Mouse (Mus musculus): ENCODE data around the gene Ddx49. TPM values are rescaled to one million over a fixed set of nuclear protein-coding genes. Genes with fewer than 3 reads are reported as not detected.

The Ddx49 gene
- polyA plus RNA-seq, 1 experiment, result 136 TPM

DNA sequence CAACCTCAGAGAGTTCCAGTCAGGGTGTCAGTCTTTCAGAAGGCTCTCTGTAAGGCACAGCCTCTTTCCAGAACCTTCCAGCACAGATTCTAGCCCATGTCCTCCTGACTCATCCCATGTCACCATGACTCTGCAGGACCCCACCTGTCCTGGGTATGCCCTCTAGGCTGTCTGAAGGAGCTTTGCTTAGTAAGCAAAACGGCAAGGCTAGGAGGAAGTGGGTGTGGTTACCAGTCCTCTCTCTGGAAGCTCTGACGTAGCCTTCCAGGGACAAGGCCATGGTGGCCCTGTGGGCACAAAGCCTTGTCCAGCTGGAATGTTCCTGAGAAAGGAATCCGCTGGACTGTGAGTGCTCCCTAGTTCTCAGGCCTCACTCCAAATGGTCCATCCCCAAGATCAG is 29.3 kb downstream of the Ddx49 start:
- no peaks in the 10 kb centered on the region for H3K79me2 ChIP-seq (ENCODE audit: control insufficient read depth, insufficient read depth)
- TF ChIP-seq MYOG (IDR thresholded peaks at IDR 0.05; ENCODE audit: control insufficient read depth, extremely low read depth, insufficient read length) (no peak), FOSL1 (IDR thresholded peaks at IDR 0.05; ENCODE audit: insufficient read depth, low read length, poor library complexity, severe bottlenecking) (no peak), USF1 (IDR thresholded peaks at IDR 0.05; ENCODE audit: low read depth) (no peak), MAX (IDR thresholded peaks at IDR 0.05) (no peak), CEBPB (IDR thresholded peaks at IDR 0.05; ENCODE audit: low read depth) (no peak), MYOD1 (IDR thresholded peaks at IDR 0.05; ENCODE audit: control insufficient read depth, insufficient read length, low read depth) (no peak), CTCF (IDR thresholded peaks at IDR 0.05; ENCODE audit: control insufficient read depth, insufficient read depth, insufficient read length) (no peak)
- H3K79me3 ChIP-seq (ENCODE audit: low read depth), result no peaks in the 10 kb centered on the region
- no peak overlapping the region for H3K4me3 ChIP-seq (ENCODE audit: insufficient read depth, poor library complexity, severe bottlenecking)
- no peaks in the 10 kb centered on the region for H3K27me3 ChIP-seq (ENCODE audit: control insufficient read depth, insufficient read depth, insufficient read length)
- H3K36me3 ChIP-seq (ENCODE audit: control insufficient read depth, insufficient read depth), result no peaks in the 10 kb centered on the region
- no peak overlapping the region for H3ac ChIP-seq (ENCODE audit: control insufficient read depth, insufficient read length, low read depth)

DNA sequence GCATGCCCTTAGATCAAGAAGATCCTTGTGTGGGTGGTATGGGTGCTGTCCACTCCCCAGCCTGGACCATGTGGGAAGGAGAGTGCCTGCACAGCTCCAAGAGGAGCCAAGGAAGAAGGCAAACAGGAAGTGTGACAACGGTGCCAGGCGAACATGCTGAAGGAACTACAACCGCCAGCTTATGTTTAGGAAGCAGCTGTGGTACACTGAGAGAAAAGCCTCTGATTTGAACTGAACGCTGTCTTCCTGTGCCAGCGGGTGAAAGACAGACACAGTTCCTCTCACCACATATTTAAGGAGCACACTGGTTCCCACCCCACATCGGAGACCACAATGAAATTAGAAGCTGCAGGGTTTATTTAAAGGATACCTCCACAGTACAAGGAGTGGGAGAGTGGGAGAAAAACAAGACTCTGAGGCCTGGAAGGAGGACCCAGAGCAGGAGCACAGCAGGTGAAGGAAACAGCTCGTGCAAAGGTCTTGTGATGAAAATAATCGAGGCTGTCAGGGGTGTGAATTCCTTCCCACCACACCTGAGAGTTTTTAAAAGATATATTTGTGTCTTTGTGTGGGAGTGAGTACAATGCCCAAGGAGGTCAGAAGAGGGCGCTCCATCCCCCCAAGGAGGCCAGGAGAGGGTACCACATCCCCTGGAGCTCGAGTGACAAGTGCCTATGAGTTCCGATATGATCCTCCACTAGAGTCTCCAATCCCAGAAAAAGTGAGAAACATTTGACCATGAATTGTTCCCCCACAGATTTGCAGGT is 33.3 kb downstream of the Ddx49 start:
- Histone ChIP-seq H3K27me3 (ENCODE audit: control insufficient read depth, insufficient read depth, insufficient read length) (no peaks in the 10 kb centered on the region), H3K79me2 (ENCODE audit: control insufficient read depth, insufficient read depth) (no peaks in the 10 kb centered on the region), H3K36me3 (ENCODE audit: control insufficient read depth, insufficient read depth) (no peaks in the 10 kb centered on the region), H3K79me3 (ENCODE audit: low read depth) (no peaks in the 10 kb centered on the region), H3K4me3 (ENCODE audit: insufficient read depth, poor library complexity, severe bottlenecking) (no peak overlapping the region), H3ac (ENCODE audit: control insufficient read depth, insufficient read length, low read depth) (no peak overlapping the region)
- TF ChIP-seq CEBPB (IDR thresholded peaks at IDR 0.05; ENCODE audit: low read depth), result no peak
- TF ChIP-seq MYOG (IDR thresholded peaks at IDR 0.05; ENCODE audit: control insufficient read depth, extremely low read depth, insufficient read length), result no peak
- TF ChIP-seq FOSL1 (IDR thresholded peaks at IDR 0.05; ENCODE audit: insufficient read depth, low read length, poor library complexity, severe bottlenecking), result no peak
- TF ChIP-seq CTCF (IDR thresholded peaks at IDR 0.05; ENCODE audit: control insufficient read depth, insufficient read depth, insufficient read length), result no peak
- TF ChIP-seq USF1 (IDR thresholded peaks at IDR 0.05; ENCODE audit: low read depth), result no peak
- TF ChIP-seq MYOD1 (IDR thresholded peaks at IDR 0.05; ENCODE audit: control insufficient read depth, insufficient read length, low read depth), result no peak
- no peak for TF ChIP-seq MAX (IDR thresholded peaks at IDR 0.05)

DNA sequence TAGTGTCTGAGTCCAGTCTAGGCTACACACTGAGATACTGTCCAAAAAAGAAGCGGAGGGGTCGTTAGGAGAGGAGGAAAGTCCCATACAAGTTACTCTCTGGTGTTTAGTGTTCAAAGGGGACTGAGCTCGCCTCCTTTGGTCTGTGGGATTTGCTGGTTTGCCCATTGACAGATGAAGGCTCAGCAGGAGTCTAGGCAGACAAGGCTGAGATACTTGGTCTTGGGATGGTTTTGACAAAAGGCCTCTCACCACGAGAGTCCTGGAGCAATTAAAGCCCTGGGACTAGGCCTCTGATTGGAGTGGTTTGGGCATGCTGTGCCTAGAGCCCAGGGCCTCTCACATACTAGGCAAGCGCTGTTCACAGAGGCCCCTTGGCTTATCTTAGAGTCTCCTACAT is 34.0 kb downstream of the Ddx49 start:
- Histone ChIP-seq H3K27me3 (ENCODE audit: control insufficient read depth, insufficient read depth, insufficient read length) (no peaks in the 10 kb centered on the region), H3K36me3 (ENCODE audit: control insufficient read depth, insufficient read depth) (no peaks in the 10 kb centered on the region)
- TF ChIP-seq MYOG (IDR thresholded peaks at IDR 0.05; ENCODE audit: control insufficient read depth, extremely low read depth, insufficient read length) (no peak), FOSL1 (IDR thresholded peaks at IDR 0.05; ENCODE audit: insufficient read depth, low read length, poor library complexity, severe bottlenecking) (no peak), CEBPB (IDR thresholded peaks at IDR 0.05; ENCODE audit: low read depth) (no peak), MYOD1 (IDR thresholded peaks at IDR 0.05; ENCODE audit: control insufficient read depth, insufficient read length, low read depth) (no peak)

DNA sequence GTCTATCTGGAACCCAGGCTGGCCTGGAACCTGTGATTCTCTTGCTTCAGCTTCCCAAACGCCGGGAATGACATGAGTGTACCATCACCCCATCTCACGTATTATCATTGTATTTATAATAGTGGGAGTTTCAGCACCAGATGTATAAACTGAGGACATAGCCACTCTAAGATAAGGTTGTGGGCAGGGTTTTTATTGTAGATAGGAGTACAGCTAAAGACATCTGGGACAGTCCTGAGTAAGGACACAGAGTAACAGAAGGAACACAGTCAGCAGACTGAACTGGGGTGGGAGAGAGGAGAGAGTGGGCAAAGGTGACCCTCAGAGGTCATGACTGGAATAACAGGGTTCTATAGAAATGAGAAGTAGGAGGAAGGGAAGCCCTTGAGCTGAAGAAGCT is 34.6 kb downstream of the Ddx49 start:
- H3K36me3 ChIP-seq (ENCODE audit: control insufficient read depth, insufficient read depth), result peaks cover under 1% of the 10 kb centered on the region
- no peaks in the 10 kb centered on the region for H3K27me3 ChIP-seq (ENCODE audit: control insufficient read depth, insufficient read depth, insufficient read length)
- H3K79me3 ChIP-seq (ENCODE audit: low read depth), result no peaks in the 10 kb centered on the region
- no peak overlapping the region for H3K4me3 ChIP-seq (ENCODE audit: insufficient read depth, poor library complexity, severe bottlenecking)
- H3K79me2 ChIP-seq (ENCODE audit: control insufficient read depth, insufficient read depth), result no peaks in the 10 kb centered on the region
- TF ChIP-seq FOSL1 (IDR thresholded peaks at IDR 0.05; ENCODE audit: insufficient read depth, low read length, poor library complexity, severe bottlenecking), result no peak
- no peak overlapping the region for H3ac ChIP-seq (ENCODE audit: control insufficient read depth, insufficient read length, low read depth)

More for the DNA sequence above, 34.0 kb downstream of the Ddx49 start:
- H3K79me2 ChIP-seq (ENCODE audit: control insufficient read depth, insufficient read depth), result no peaks in the 10 kb centered on the region
- no peaks in the 10 kb centered on the region for H3K79me3 ChIP-seq (ENCODE audit: low read depth)
- H3K4me3 ChIP-seq (ENCODE audit: insufficient read depth, poor library complexity, severe bottlenecking), result no peak overlapping the region
- H3ac ChIP-seq (ENCODE audit: control insufficient read depth, insufficient read length, low read depth), result no peak overlapping the region

DNA sequence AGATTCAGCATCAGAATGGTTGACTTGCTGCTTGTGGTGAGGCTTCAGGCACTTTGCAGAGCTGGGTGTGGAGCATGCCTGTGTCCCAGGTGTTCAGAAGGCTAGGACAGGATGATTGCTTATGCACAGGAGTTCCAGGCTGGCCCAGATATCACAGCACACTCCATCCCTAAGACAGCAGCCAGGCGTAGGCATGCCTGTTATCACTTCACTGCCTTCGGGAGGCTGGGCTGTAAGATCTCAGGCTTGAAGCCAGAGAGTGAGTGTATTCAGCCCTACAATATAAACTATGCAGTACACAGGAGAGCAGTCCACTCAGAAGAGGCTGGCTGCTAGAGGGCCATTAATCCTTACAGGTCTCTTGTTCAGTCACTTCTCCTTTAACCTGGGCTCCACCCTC is 43.2 kb downstream of the Ddx49 start:
- TF ChIP-seq MAX (IDR thresholded peaks at IDR 0.05) (no peak), FOSL1 (IDR thresholded peaks at IDR 0.05; ENCODE audit: insufficient read depth, low read length, poor library complexity, severe bottlenecking) (no peak), CTCF (IDR thresholded peaks at IDR 0.05; ENCODE audit: control insufficient read depth, insufficient read depth, insufficient read length) (no peak), MYOG (IDR thresholded peaks at IDR 0.05; ENCODE audit: control insufficient read depth, extremely low read depth, insufficient read length) (no peak)
- H3ac ChIP-seq (ENCODE audit: control insufficient read depth, insufficient read length, low read depth), result no peak overlapping the region
- no peaks in the 10 kb centered on the region for H3K79me3 ChIP-seq (ENCODE audit: low read depth)

DNA sequence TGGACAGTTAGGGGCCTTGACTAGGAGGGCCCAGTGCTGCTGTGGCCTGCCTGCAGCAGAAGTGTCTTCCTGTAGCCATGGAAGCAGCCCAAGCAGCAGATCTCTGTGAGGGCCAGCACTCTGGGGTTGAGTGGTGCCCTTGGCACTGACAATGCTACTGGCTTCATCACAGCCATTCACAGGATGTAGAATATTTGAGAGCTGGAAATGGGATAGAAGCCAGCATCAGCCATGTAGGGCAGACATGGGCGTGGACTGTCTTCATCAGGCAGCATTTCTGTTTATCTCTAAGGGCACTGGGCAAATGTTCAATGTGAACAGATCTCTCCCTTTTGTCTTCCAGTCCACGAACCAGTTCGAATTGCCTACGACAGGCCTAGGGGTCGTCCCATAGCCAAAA is 43.7 kb downstream of the Ddx49 start:
- Histone ChIP-seq H3ac (ENCODE audit: control insufficient read depth, insufficient read length, low read depth) (no peak overlapping the region), H3K4me3 (ENCODE audit: insufficient read depth, poor library complexity, severe bottlenecking) (no peak overlapping the region), H3K79me3 (ENCODE audit: low read depth) (no peaks in the 10 kb centered on the region), H3K27me3 (ENCODE audit: control insufficient read depth, insufficient read depth, insufficient read length) (no peaks in the 10 kb centered on the region), H3K79me2 (ENCODE audit: control insufficient read depth, insufficient read depth) (no peaks in the 10 kb centered on the region), H3K36me3 (ENCODE audit: control insufficient read depth, insufficient read depth) (peaks cover 22% of the 10 kb centered on the region)
- TF ChIP-seq MAX (IDR thresholded peaks at IDR 0.05) (no peak), MYOG (IDR thresholded peaks at IDR 0.05; ENCODE audit: control insufficient read depth, extremely low read depth, insufficient read length) (no peak), CTCF (IDR thresholded peaks at IDR 0.05; ENCODE audit: control insufficient read depth, insufficient read depth, insufficient read length) (no peak), CEBPB (IDR thresholded peaks at IDR 0.05; ENCODE audit: low read depth) (no peak), FOSL1 (IDR thresholded peaks at IDR 0.05; ENCODE audit: insufficient read depth, low read length, poor library complexity, severe bottlenecking) (no peak), USF1 (IDR thresholded peaks at IDR 0.05; ENCODE audit: low read depth) (no peak), MYOD1 (IDR thresholded peaks at IDR 0.05; ENCODE audit: control insufficient read depth, insufficient read length, low read depth) (no peak)

More for the DNA sequence above, 43.2 kb downstream of the Ddx49 start:
- no peaks in the 10 kb centered on the region for H3K79me2 ChIP-seq (ENCODE audit: control insufficient read depth, insufficient read depth)
- H3K27me3 ChIP-seq (ENCODE audit: control insufficient read depth, insufficient read depth, insufficient read length), result no peaks in the 10 kb centered on the region
- peaks cover 22% of the 10 kb centered on the region for H3K36me3 ChIP-seq (ENCODE audit: control insufficient read depth, insufficient read depth)
- H3K4me3 ChIP-seq (ENCODE audit: insufficient read depth, poor library complexity, severe bottlenecking), result no peak overlapping the region

Data from C2C12 (cell line).